Mouse (Mus musculus) lung, postnatal 25 days (tissue): ENCODE data around the gene Atxn7l3b.
A peak's percentile ranks its signal among the peaks of the same experiment; 100 is the strongest.
"Not testable (repeated sequence)": the region's sequence is repeated elsewhere in the genome, so short reads cannot be mapped to it uniquely, and the experiment has no call there.

Experiments used
- DNase-seq: peaks from one replicate; pipeline ENCODE4 v3.0.0; 2022; ENCODE audit warnings: low spot score

Gene Atxn7l3b

GRCm38 (mm10) chr10:112928452-112929221 is at the start of gene Atxn7l3b:
Gene Atxn7l3b, minus strand, starts transcription at chr10:112929001.
- DNase-seq: peak; percentile 95

- DNase-seq: no peak
These were observed 48.8 kb upstream of the Atxn7l3b start for GRCm38 (mm10) chr10:112977586-112977985.

- no peak for DNase-seq
These were observed 44.7 kb upstream of the Atxn7l3b start for GRCm38 (mm10) chr10:112973286-112974026.

- DNase-seq: no peak
These were observed 41.3 kb upstream of the Atxn7l3b start for GRCm38 (mm10) chr10:112970002-112970589.

GRCm38 (mm10) chr10:112967578-112967977 is 38.8 kb upstream of the Atxn7l3b start:
- DNase-seq: no peak

- not testable (repeated sequence) for DNase-seq
These were observed 33.4 kb upstream of the Atxn7l3b start for GRCm38 (mm10) chr10:112962216-112962615.

GRCm38 (mm10) chr10:112954140-112954539 is 25.3 kb upstream of the Atxn7l3b start:
- no peak for DNase-seq

GRCm38 (mm10) chr10:112948453-112948852 is 19.7 kb upstream of the Atxn7l3b start:
- DNase-seq: no peak

- DNase-seq: peak; percentile 12
These were observed 418 bp upstream of the Atxn7l3b start for GRCm38 (mm10) chr10:112929222-112929615.

- no peak for DNase-seq
These were observed 1.8 kb downstream of the Atxn7l3b start for GRCm38 (mm10) chr10:112926961-112927360.

- DNase-seq: no peak
These were observed 2.5 kb downstream of the Atxn7l3b start for GRCm38 (mm10) chr10:112926271-112926670.

- DNase-seq: no peak
These were observed 12.1 kb downstream of the Atxn7l3b start for GRCm38 (mm10) chr10:112916575-112917190.

GRCm38 (mm10) chr10:112900243-112900642 is 28.6 kb downstream of the Atxn7l3b start:
- DNase-seq: no peak

- DNase-seq: no peak
These were observed 29.0 kb downstream of the Atxn7l3b start for GRCm38 (mm10) chr10:112899796-112900195.

- no peak for DNase-seq
These were observed 32.2 kb downstream of the Atxn7l3b start for GRCm38 (mm10) chr10:112896636-112897035.

GRCm38 (mm10) chr10:112893622-112894252 is 35.1 kb downstream of the Atxn7l3b start:
- DNase-seq: peak; percentile 5

- DNase-seq: no peak
These were observed 44.7 kb downstream of the Atxn7l3b start for GRCm38 (mm10) chr10:112884064-112884463.

- no peak for DNase-seq
These were observed 45.2 kb downstream of the Atxn7l3b start for GRCm38 (mm10) chr10:112883688-112884004.

GRCm38 (mm10) chr10:112882789-112883687 is 45.8 kb downstream of the Atxn7l3b start:
- DNase-seq: peak; percentile 17

GRCm38 (mm10) chr10:112882149-112882548 is 46.7 kb downstream of the Atxn7l3b start:
- DNase-seq: no peak
